Comparison of ENCODE assay signal across 7 mouse cellular contexts in genomic region chr1:182140370-182140769, GRCm38 (mm10). TPM values are rescaled to one million over a fixed set of nuclear protein-coding genes. Genes with fewer than 3 reads are reported as not detected.
A peak's percentile ranks its signal among the peaks of the same experiment; 100 is the strongest.
DNase-seq lines count a peak whose midpoint lies in the region; ATAC-seq and TF ChIP-seq lines count a peak whose summit lies in the region.

No protein-coding gene starts in this region.

- H3K9ac ChIP-seq in intestine, postnatal 0 days (ENCODE audit: low read depth, low read length): peak overlapping the region; percentile 13
- H3K9ac ChIP-seq in midbrain, embryonic 12.5 days (replicated peaks): no peak overlapping the region

- H3K4me1 ChIP-seq in intestine, postnatal 0 days (replicated peaks; ENCODE audit: control insufficient read depth, insufficient read depth, low read length): no peaks in the 10 kb centered on the region
- H3K4me1 ChIP-seq in midbrain, embryonic 12.5 days: no peaks in the 10 kb centered on the region
- H3K4me1 ChIP-seq in small intestine, adult 2 months (ENCODE audit: control insufficient read depth, insufficient read depth, insufficient read length, low read length): peaks cover 9% of the 10 kb centered on the region

- 3% methylated on average over 6 of the region's 6 CpGs for WGBS in intestine, postnatal 0 days
- 2% methylated on average over 6 of the region's 6 CpGs for WGBS in midbrain, embryonic 12.5 days
- 1% methylated on average over 6 of the region's 6 CpGs for WGBS in small intestine, adult 2 months

- peak overlapping the region; percentile 22 for H3K4me3 ChIP-seq in intestine, postnatal 0 days (ENCODE audit: low read depth, low read length)
- no peak overlapping the region for H3K4me3 ChIP-seq in midbrain, embryonic 12.5 days
- peak overlapping the region; percentile 65 for H3K4me3 ChIP-seq in small intestine, adult 2 months (ENCODE audit: low read depth, low read length)

- DNase-seq in adrenal gland, adult 18-20 months (ENCODE audit: low spot score in 2 of 2): peak; percentile 76 to 83
- peak; percentile 90 for DNase-seq in embryo, embryonic 10.5 days (ENCODE audit: low spot score)
- peak; percentile 70 to 75 for DNase-seq in gastrocnemius, postnatal 4 days (ENCODE audit: low spot score in 2 of 2)
- peak; percentile 68 to 76 for DNase-seq in left cerebral cortex, postnatal 36 days (ENCODE audit: low spot score in 2 of 2)

- TF ChIP-seq CTCF in intestine, postnatal 0 days (IDR thresholded peaks at IDR 0.05; ENCODE audit: low read depth): peak; percentile 93
- TF ChIP-seq CTCF in small intestine, adult 2 months (IDR thresholded peaks at IDR 0.05; ENCODE audit: extremely low read depth, insufficient read length, insufficient replicate concordance, low read depth, low read length): peak; percentile 98

- no peaks in the 10 kb centered on the region for H3K36me3 ChIP-seq in intestine, postnatal 0 days (ENCODE audit: control insufficient read depth, insufficient read depth)
- no peaks in the 10 kb centered on the region for H3K36me3 ChIP-seq in midbrain, embryonic 12.5 days
- no peaks in the 10 kb centered on the region for H3K36me3 ChIP-seq in small intestine, adult 2 months (ENCODE audit: control insufficient read depth, insufficient read depth, low read length)

- H3K4me2 ChIP-seq in intestine, postnatal 0 days (replicated peaks; ENCODE audit: low read depth): peak overlapping the region; percentile 68
- 0 out of 2 replicates have a peak overlapping the region, but pooled peaks have one; percentile 19 for H3K4me2 ChIP-seq in midbrain, embryonic 12.5 days (replicated peaks)

- H3K9me3 ChIP-seq in intestine, postnatal 0 days (ENCODE audit: control insufficient read depth): no peaks in the 10 kb centered on the region
- H3K9me3 ChIP-seq in midbrain, embryonic 12.5 days: no peaks in the 10 kb centered on the region

- peak overlapping the region; percentile 60; the same call in 1 of the 2 replicates for H3K27ac ChIP-seq in intestine, postnatal 0 days (ENCODE audit: low read depth, low read length)
- no peak overlapping the region for H3K27ac ChIP-seq in midbrain, embryonic 12.5 days (replicated peaks)
- H3K27ac ChIP-seq in small intestine, adult 2 months (ENCODE audit: insufficient read depth, low read depth, low read length): peak overlapping the region; percentile 69

- no peaks in the 10 kb centered on the region for H3K27me3 ChIP-seq in intestine, postnatal 0 days (replicated peaks; ENCODE audit: control insufficient read depth, insufficient read depth, low read length)
- H3K27me3 ChIP-seq in midbrain, embryonic 12.5 days: peaks cover 14% of the 10 kb centered on the region; the same call in 1 of the 2 replicates
- no peaks in the 10 kb centered on the region for H3K27me3 ChIP-seq in small intestine, adult 2 months (ENCODE audit: control insufficient read depth, insufficient read depth, low read length)

- peak; percentile 81 for ATAC-seq in intestine, postnatal 0 days
- peak; percentile 62; the same call in 1 of the 2 replicates for ATAC-seq in midbrain, embryonic 12.5 days (ENCODE audit: low FRiP score, low read depth)

- intact Hi-C loops in left cerebral cortex, postnatal 36 days (cut with DNase I): no loop called here

- TF ChIP-seq POLR2A in small intestine, adult 2 months (IDR thresholded peaks at IDR 0.05; ENCODE audit: low read depth, low read length): no peak

RNA-seq across cellular contexts. Expression of gene Srp9, which starts 15.8 kb away (rescaled TPM):
- total RNA-seq in adrenal gland, adult 18-20 months (2021): 10 to 100 TPM; 48.5 to 62.1 TPM
- 10 to 100 TPM; 50.6 to 53.4 TPM for total RNA-seq in gastrocnemius, postnatal 4 days (2021)
- polyA plus RNA-seq in intestine, postnatal 0 days (2015; fragmentation: Nextera tagmentation; extraction: Ambion mirVana): 208 and 218 TPM in 2 replicates
- 10 to 100 TPM; 61.0 to 63.4 TPM for total RNA-seq in left cerebral cortex, postnatal 36 days (2021)
- polyA plus RNA-seq in midbrain, embryonic 12.5 days (2016; fragmentation: Nextera tagmentation; extraction: Ambion mirVana): 143 and 146 TPM in 2 replicates
- 14.6 and 23.5 TPM in 2 replicates for polyA plus RNA-seq in small intestine, adult 2 months (2012; rRNA removed)

RNA-seq across cellular contexts. Expression of gene Vmn1r1, which starts 23.9 kb away (rescaled TPM):
- not detected for total RNA-seq in adrenal gland, adult 18-20 months (2021)
- not detected for total RNA-seq in gastrocnemius, postnatal 4 days (2021)
- polyA plus RNA-seq in intestine, postnatal 0 days (2015; fragmentation: Nextera tagmentation; extraction: Ambion mirVana): not detected in 2 replicates
- not detected for total RNA-seq in left cerebral cortex, postnatal 36 days (2021)
- not detected in 2 replicates for polyA plus RNA-seq in midbrain, embryonic 12.5 days (2016; fragmentation: Nextera tagmentation; extraction: Ambion mirVana)
- not detected in 2 replicates for polyA plus RNA-seq in small intestine, adult 2 months (2012; rRNA removed)
